Mouse (Mus musculus): ENCODE results near the gene Ankrd33b. TPM values are rescaled to one million over a fixed set of nuclear protein-coding genes. Genes with fewer than 3 reads are reported as not detected.

Gene Ankrd33b
- polyA plus RNA-seq, 1 experiment, result 3.7 TPM

GRCm38 (mm10) chr15:31253963-31254362, 113.6 kb downstream of the Ankrd33b start:
- TF ChIP-seq CTCF (IDR thresholded peaks at IDR 0.05; ENCODE audit: extremely low read depth, insufficient read depth, insufficient read length, insufficient replicate concordance) (no peak), POLR2A (IDR thresholded peaks at IDR 0.05; ENCODE audit: low read depth, low read length) (no peak)
- H3K36me3 ChIP-seq (ENCODE audit: control insufficient read depth, insufficient read depth, low read length), result no peaks in the 10 kb centered on the region
- WGBS, result 88% methylated on average over 4 of the region's 4 CpGs

GRCm38 (mm10) chr15:31253380-31253779, 114.1 kb downstream of the Ankrd33b start:
- Histone ChIP-seq H3K4me1 (ENCODE audit: control insufficient read depth, insufficient read depth, insufficient read length) (no peaks in the 10 kb centered on the region), H3K36me3 (ENCODE audit: control insufficient read depth, insufficient read depth, low read length) (no peaks in the 10 kb centered on the region), H3K27ac (ENCODE audit: insufficient read depth, low read length) (no peak overlapping the region), H3K27me3 (ENCODE audit: control insufficient read depth, insufficient read depth, low read length) (no peaks in the 10 kb centered on the region), H3K4me3 (ENCODE audit: extremely low read depth, insufficient read depth, insufficient read length) (no peak overlapping the region)
- TF ChIP-seq POLR2A (IDR thresholded peaks at IDR 0.05; ENCODE audit: low read depth, low read length) (no peak), CTCF (IDR thresholded peaks at IDR 0.05; ENCODE audit: extremely low read depth, insufficient read depth, insufficient read length, insufficient replicate concordance) (no peak)
- DNase-seq (ENCODE audit: low read depth in 1 of 2, low spot score in 2 of 2), result no peak
- WGBS, result 64% methylated on average over 8 of the region's 8 CpGs

More at GRCm38 (mm10) chr15:31253963-31254362, 113.6 kb downstream of the Ankrd33b start:
- no peaks in the 10 kb centered on the region for H3K27me3 ChIP-seq (ENCODE audit: control insufficient read depth, insufficient read depth, low read length)
- DNase-seq (ENCODE audit: low read depth in 1 of 2, low spot score in 2 of 2), result no peak
- no peak overlapping the region for H3K4me3 ChIP-seq (ENCODE audit: extremely low read depth, insufficient read depth, insufficient read length)
- no peak overlapping the region for H3K27ac ChIP-seq (ENCODE audit: insufficient read depth, low read length)
- H3K4me1 ChIP-seq (ENCODE audit: control insufficient read depth, insufficient read depth, insufficient read length), result no peaks in the 10 kb centered on the region

- TF ChIP-seq CTCF (IDR thresholded peaks at IDR 0.05; ENCODE audit: extremely low read depth, insufficient read depth, insufficient read length, insufficient replicate concordance) (no peak), POLR2A (IDR thresholded peaks at IDR 0.05; ENCODE audit: low read depth, low read length) (no peak)
- H3K4me3 ChIP-seq (ENCODE audit: extremely low read depth, insufficient read depth, insufficient read length), result no peak overlapping the region
- no peaks in the 10 kb centered on the region for H3K4me1 ChIP-seq (ENCODE audit: control insufficient read depth, insufficient read depth, insufficient read length)
- DNase-seq (ENCODE audit: low read depth in 1 of 2, low spot score in 2 of 2), result no peak
- 81% methylated on average over 16 of the region's 16 CpGs for WGBS
- H3K27me3 ChIP-seq (ENCODE audit: control insufficient read depth, insufficient read depth, low read length), result no peaks in the 10 kb centered on the region
- H3K27ac ChIP-seq (ENCODE audit: insufficient read depth, low read length), result no peak overlapping the region
- no peaks in the 10 kb centered on the region for H3K36me3 ChIP-seq (ENCODE audit: control insufficient read depth, insufficient read depth, low read length)
Observed at GRCm38 (mm10) chr15:31252590-31253311, 114.8 kb downstream of the Ankrd33b start.

- H3K27me3 ChIP-seq (ENCODE audit: control insufficient read depth, insufficient read depth, low read length), result no peaks in the 10 kb centered on the region
Observed at GRCm38 (mm10) chr15:31251189-31251588, 116.3 kb downstream of the Ankrd33b start.

GRCm38 (mm10) chr15:31250676-31251075, 116.8 kb downstream of the Ankrd33b start:
- TF ChIP-seq POLR2A (IDR thresholded peaks at IDR 0.05; ENCODE audit: low read depth, low read length) (no peak), CTCF (IDR thresholded peaks at IDR 0.05; ENCODE audit: extremely low read depth, insufficient read depth, insufficient read length, insufficient replicate concordance) (no peak)
- Histone ChIP-seq H3K27me3 (ENCODE audit: control insufficient read depth, insufficient read depth, low read length) (no peaks in the 10 kb centered on the region), H3K4me1 (ENCODE audit: control insufficient read depth, insufficient read depth, insufficient read length) (no peaks in the 10 kb centered on the region), H3K36me3 (ENCODE audit: control insufficient read depth, insufficient read depth, low read length) (no peaks in the 10 kb centered on the region), H3K27ac (ENCODE audit: insufficient read depth, low read length) (no peak overlapping the region), H3K4me3 (ENCODE audit: extremely low read depth, insufficient read depth, insufficient read length) (no peak overlapping the region)
- DNase-seq (ENCODE audit: low read depth in 1 of 2, low spot score in 2 of 2), result no peak
- WGBS, result 93% methylated on average over 3 of the region's 3 CpGs

More at GRCm38 (mm10) chr15:31251189-31251588, 116.3 kb downstream of the Ankrd33b start:
- TF ChIP-seq POLR2A (IDR thresholded peaks at IDR 0.05; ENCODE audit: low read depth, low read length) (no peak), CTCF (IDR thresholded peaks at IDR 0.05; ENCODE audit: extremely low read depth, insufficient read depth, insufficient read length, insufficient replicate concordance) (no peak)
- Histone ChIP-seq H3K36me3 (ENCODE audit: control insufficient read depth, insufficient read depth, low read length) (no peaks in the 10 kb centered on the region), H3K4me3 (ENCODE audit: extremely low read depth, insufficient read depth, insufficient read length) (no peak overlapping the region), H3K27ac (ENCODE audit: insufficient read depth, low read length) (no peak overlapping the region), H3K4me1 (ENCODE audit: control insufficient read depth, insufficient read depth, insufficient read length) (no peaks in the 10 kb centered on the region)
- 89% methylated on average over 6 of the region's 6 CpGs for WGBS
- DNase-seq (ENCODE audit: low read depth in 1 of 2, low spot score in 2 of 2), result no peak

GRCm38 (mm10) chr15:31250027-31250426, 117.5 kb downstream of the Ankrd33b start:
- Histone ChIP-seq H3K27ac (ENCODE audit: insufficient read depth, low read length) (no peak overlapping the region), H3K4me3 (ENCODE audit: extremely low read depth, insufficient read depth, insufficient read length) (no peak overlapping the region), H3K36me3 (ENCODE audit: control insufficient read depth, insufficient read depth, low read length) (no peaks in the 10 kb centered on the region), H3K4me1 (ENCODE audit: control insufficient read depth, insufficient read depth, insufficient read length) (no peaks in the 10 kb centered on the region), H3K27me3 (ENCODE audit: control insufficient read depth, insufficient read depth, low read length) (no peaks in the 10 kb centered on the region)
- WGBS, result 47% methylated on average over 2 of the region's 2 CpGs
- DNase-seq (ENCODE audit: low read depth in 1 of 2, low spot score in 2 of 2), result no peak
- no peak for TF ChIP-seq POLR2A (IDR thresholded peaks at IDR 0.05; ENCODE audit: low read depth, low read length)
- no peak for TF ChIP-seq CTCF (IDR thresholded peaks at IDR 0.05; ENCODE audit: extremely low read depth, insufficient read depth, insufficient read length, insufficient replicate concordance)

GRCm38 (mm10) chr15:31248882-31249281, 118.6 kb downstream of the Ankrd33b start:
- H3K27ac ChIP-seq (ENCODE audit: insufficient read depth, low read length), result no peak overlapping the region
- H3K4me1 ChIP-seq (ENCODE audit: control insufficient read depth, insufficient read depth, insufficient read length), result no peaks in the 10 kb centered on the region
- WGBS, result 21% methylated on average over 7 of the region's 7 CpGs
- DNase-seq (ENCODE audit: low read depth in 1 of 2, low spot score in 2 of 2), result no peak
- H3K36me3 ChIP-seq (ENCODE audit: control insufficient read depth, insufficient read depth, low read length), result no peaks in the 10 kb centered on the region
- TF ChIP-seq CTCF (IDR thresholded peaks at IDR 0.05; ENCODE audit: extremely low read depth, insufficient read depth, insufficient read length, insufficient replicate concordance), result no peak
- TF ChIP-seq POLR2A (IDR thresholded peaks at IDR 0.05; ENCODE audit: low read depth, low read length), result no peak
- no peaks in the 10 kb centered on the region for H3K27me3 ChIP-seq (ENCODE audit: control insufficient read depth, insufficient read depth, low read length)
- H3K4me3 ChIP-seq (ENCODE audit: extremely low read depth, insufficient read depth, insufficient read length), result no peak overlapping the region
